Mouse (Mus musculus): ENCODE measurements around the gene Ino80d. TPM values are rescaled to one million over a fixed set of nuclear protein-coding genes. Genes with fewer than 3 reads are reported as not detected.

The Ino80d gene
- total and polyA plus RNA-seq, 2 experiments from 2014 or later: 5.8 to 7.3 TPM

- H3K4me3 ChIP-seq (ENCODE audit: low read depth, low read length): no peak overlapping the region
- no peaks in the 10 kb centered on the region for H3K9me3 ChIP-seq (replicated peaks; ENCODE audit: control insufficient read depth, low read length)
- no peak for DNase-seq (ENCODE audit: low spot score)
- TF ChIP-seq EP300 (IDR thresholded peaks at IDR 0.05; ENCODE audit: low read depth): no peak
- no peak for TF ChIP-seq CTCF (IDR thresholded peaks at IDR 0.05; ENCODE audit: low read depth)
- no peak overlapping the region for H3K9ac ChIP-seq (replicated peaks; ENCODE audit: low read depth, low read length)
- H3K4me2 ChIP-seq (ENCODE audit: low read depth, low read length): no peak overlapping the region
- H3K36me3 ChIP-seq (replicated peaks; ENCODE audit: control insufficient read depth, insufficient read depth, low read length): peaks cover 79% of the 10 kb centered on the region
- 86% methylated on average over 5 of the region's 5 CpGs for WGBS
- no peak overlapping the region for H3K27ac ChIP-seq (ENCODE audit: low read depth)
- no peak for ATAC-seq (ENCODE audit: insufficient read depth, low read depth)
- H3K27me3 ChIP-seq (ENCODE audit: control insufficient read depth, insufficient read depth, low read length): no peaks in the 10 kb centered on the region
- no peaks in the 10 kb centered on the region for H3K4me1 ChIP-seq (ENCODE audit: control insufficient read depth, insufficient read depth)
These were observed 24.7 kb downstream of the Ino80d start for GRCm38 (mm10) chr1:63089795-63090194.

DNA sequence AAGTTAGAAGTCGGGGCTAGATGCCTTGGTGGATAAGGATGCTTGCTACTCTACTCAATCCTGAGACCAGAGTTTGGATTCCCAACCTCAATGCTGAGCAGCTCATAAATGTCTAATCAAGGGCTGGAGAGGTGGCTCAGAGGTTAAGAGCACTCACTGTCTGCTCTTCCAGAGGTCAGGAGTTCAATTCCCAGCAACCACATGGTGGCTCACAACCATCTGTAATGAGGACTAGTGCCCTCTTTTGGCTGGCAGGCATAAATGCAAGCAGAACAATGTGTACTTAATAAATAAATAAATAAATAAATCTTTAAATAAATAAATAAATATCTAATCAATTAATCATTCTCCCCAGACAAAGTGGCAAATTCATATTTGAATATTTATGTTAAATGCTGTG lies 25.9 kb downstream of the Ino80d start:
- H3K4me2 ChIP-seq (ENCODE audit: low read depth, low read length): no peak overlapping the region
- DNase-seq (ENCODE audit: low spot score) (no peak), ATAC-seq (ENCODE audit: insufficient read depth, low read depth) (no peak)
- 96% methylated on average over 1 of the region's 1 CpGs for WGBS
- peaks cover 74% of the 10 kb centered on the region for H3K36me3 ChIP-seq (replicated peaks; ENCODE audit: control insufficient read depth, insufficient read depth, low read length)
- no peak overlapping the region for H3K9ac ChIP-seq (replicated peaks; ENCODE audit: low read depth, low read length)
- no peak overlapping the region for H3K27ac ChIP-seq (ENCODE audit: low read depth)
- no peaks in the 10 kb centered on the region for H3K27me3 ChIP-seq (ENCODE audit: control insufficient read depth, insufficient read depth, low read length)
- H3K9me3 ChIP-seq (replicated peaks; ENCODE audit: control insufficient read depth, low read length): no peaks in the 10 kb centered on the region
- H3K4me1 ChIP-seq (ENCODE audit: control insufficient read depth, insufficient read depth): no peaks in the 10 kb centered on the region
- no peak for TF ChIP-seq EP300 (IDR thresholded peaks at IDR 0.05; ENCODE audit: low read depth)
- no peak for TF ChIP-seq CTCF (IDR thresholded peaks at IDR 0.05; ENCODE audit: low read depth)
- H3K4me3 ChIP-seq (ENCODE audit: low read depth, low read length): no peak overlapping the region

DNA sequence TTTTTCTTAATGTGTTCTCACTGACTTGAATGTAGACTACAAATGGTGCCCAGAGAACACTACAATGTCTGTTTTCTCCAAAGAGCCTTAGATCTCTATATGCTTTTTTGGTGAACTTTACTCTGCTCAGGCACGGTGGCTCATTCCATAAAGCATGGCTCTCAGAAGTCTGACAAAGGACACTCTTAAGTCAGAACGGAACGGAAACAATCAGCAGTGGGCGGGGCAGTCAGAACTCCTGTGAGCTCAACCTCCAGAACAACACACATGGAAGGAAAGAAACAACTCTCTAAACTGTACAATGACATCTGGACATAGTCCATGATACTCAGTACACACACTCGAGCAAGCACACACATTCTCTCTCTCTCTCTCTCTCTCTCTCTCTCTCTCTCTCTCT lies 34.2 kb downstream of the Ino80d start:
- no peaks in the 10 kb centered on the region for H3K4me1 ChIP-seq (ENCODE audit: control insufficient read depth, insufficient read depth)
- H3K4me2 ChIP-seq (ENCODE audit: low read depth, low read length): no peak overlapping the region
- H3K4me3 ChIP-seq (ENCODE audit: low read depth, low read length): no peak overlapping the region
- TF ChIP-seq CTCF (IDR thresholded peaks at IDR 0.05; ENCODE audit: low read depth) (no peak), EP300 (IDR thresholded peaks at IDR 0.05; ENCODE audit: low read depth) (no peak)
- H3K9me3 ChIP-seq (replicated peaks; ENCODE audit: control insufficient read depth, low read length): no peaks in the 10 kb centered on the region
- H3K9ac ChIP-seq (replicated peaks; ENCODE audit: low read depth, low read length): no peak overlapping the region
- 47% methylated on average over 5 of the region's 5 CpGs for WGBS
- DNase-seq (ENCODE audit: low spot score) (no peak), ATAC-seq (ENCODE audit: insufficient read depth, low read depth) (no peak)
- H3K27me3 ChIP-seq (ENCODE audit: control insufficient read depth, insufficient read depth, low read length): no peaks in the 10 kb centered on the region
- no peak overlapping the region for H3K27ac ChIP-seq (ENCODE audit: low read depth)
- H3K36me3 ChIP-seq (replicated peaks; ENCODE audit: control insufficient read depth, insufficient read depth, low read length): peaks cover 51% of the 10 kb centered on the region

DNA sequence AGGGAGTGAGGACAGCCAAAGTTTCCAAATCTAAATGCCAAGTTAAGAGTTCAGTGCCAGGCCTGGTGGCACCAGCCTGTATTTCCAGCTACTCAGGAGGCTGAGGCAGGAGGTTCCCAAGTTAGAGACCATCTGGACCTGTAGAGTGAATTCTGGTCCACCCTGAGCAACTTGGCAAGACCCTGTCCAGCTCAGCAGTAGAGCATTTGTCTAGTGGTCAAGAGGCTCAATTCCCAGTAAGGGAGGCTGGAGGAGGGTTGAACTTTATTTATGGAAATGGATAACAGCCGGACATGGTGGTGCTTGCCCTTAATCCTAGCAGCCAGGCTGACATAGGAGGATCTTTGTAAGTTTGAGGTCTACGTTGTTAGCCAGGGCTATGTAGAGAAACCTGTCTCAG lies 38.1 kb downstream of the Ino80d start:
- Histone ChIP-seq H3K36me3 (replicated peaks; ENCODE audit: control insufficient read depth, insufficient read depth, low read length) (peaks cover 71% of the 10 kb centered on the region), H3K27ac (ENCODE audit: low read depth) (no peak overlapping the region), H3K9me3 (replicated peaks; ENCODE audit: control insufficient read depth, low read length) (no peaks in the 10 kb centered on the region), H3K4me3 (ENCODE audit: low read depth, low read length) (no peak overlapping the region), H3K27me3 (ENCODE audit: control insufficient read depth, insufficient read depth, low read length) (no peaks in the 10 kb centered on the region), H3K4me2 (ENCODE audit: low read depth, low read length) (no peak overlapping the region), H3K4me1 (ENCODE audit: control insufficient read depth, insufficient read depth) (no peaks in the 10 kb centered on the region), H3K9ac (replicated peaks; ENCODE audit: low read depth, low read length) (no peak overlapping the region)
- 85% methylated on average over 2 of the region's 2 CpGs for WGBS
- ATAC-seq (ENCODE audit: insufficient read depth, low read depth) (no peak), DNase-seq (ENCODE audit: low spot score) (no peak)
- TF ChIP-seq EP300 (IDR thresholded peaks at IDR 0.05; ENCODE audit: low read depth) (no peak), CTCF (IDR thresholded peaks at IDR 0.05; ENCODE audit: low read depth) (no peak)

- 87% methylated on average over 1 of the region's 1 CpGs for WGBS
- no peak for ATAC-seq (ENCODE audit: insufficient read depth, low read depth)
- TF ChIP-seq CTCF (IDR thresholded peaks at IDR 0.05; ENCODE audit: low read depth): no peak
- no peak for TF ChIP-seq EP300 (IDR thresholded peaks at IDR 0.05; ENCODE audit: low read depth)
- Histone ChIP-seq H3K4me2 (ENCODE audit: low read depth, low read length) (no peak overlapping the region), H3K4me3 (ENCODE audit: low read depth, low read length) (no peak overlapping the region), H3K36me3 (replicated peaks; ENCODE audit: control insufficient read depth, insufficient read depth, low read length) (peaks cover 90% of the 10 kb centered on the region), H3K27ac (ENCODE audit: low read depth) (no peak overlapping the region), H3K27me3 (ENCODE audit: control insufficient read depth, insufficient read depth, low read length) (no peaks in the 10 kb centered on the region), H3K9ac (replicated peaks; ENCODE audit: low read depth, low read length) (no peak overlapping the region), H3K9me3 (replicated peaks; ENCODE audit: control insufficient read depth, low read length) (no peaks in the 10 kb centered on the region), H3K4me1 (ENCODE audit: control insufficient read depth, insufficient read depth) (no peaks in the 10 kb centered on the region)
- no peak for DNase-seq (ENCODE audit: low spot score)
These were observed 43.1 kb downstream of the Ino80d start for GRCm38 (mm10) chr1:63071379-63071778.

DNA sequence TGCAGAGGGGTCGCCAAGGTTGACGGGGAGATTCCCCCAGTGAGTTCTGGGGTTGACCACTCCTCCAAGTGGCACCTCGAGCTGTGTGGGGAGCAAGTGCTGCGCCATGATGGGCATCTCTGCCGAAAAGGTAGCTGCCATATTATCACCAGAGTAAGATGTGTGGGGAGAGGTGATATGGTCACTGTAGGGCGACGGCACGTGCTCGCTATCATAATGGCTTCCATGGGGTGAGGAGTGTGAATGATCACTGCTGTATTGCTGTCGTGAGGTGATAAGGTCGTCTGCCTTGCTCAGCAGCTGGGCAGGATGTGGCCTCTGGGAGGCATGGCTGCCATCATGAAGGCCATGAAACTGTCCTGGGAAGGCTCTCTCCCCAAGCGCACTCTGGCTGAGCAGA lies 56.1 kb downstream of the Ino80d start:
- Histone ChIP-seq H3K27me3 (ENCODE audit: control insufficient read depth, insufficient read depth, low read length) (no peaks in the 10 kb centered on the region), H3K4me3 (ENCODE audit: low read depth, low read length) (no peak overlapping the region), H3K27ac (ENCODE audit: low read depth) (no peak overlapping the region), H3K9me3 (replicated peaks; ENCODE audit: control insufficient read depth, low read length) (no peaks in the 10 kb centered on the region), H3K4me2 (ENCODE audit: low read depth, low read length) (no peak overlapping the region), H3K4me1 (ENCODE audit: control insufficient read depth, insufficient read depth) (peaks cover 7% of the 10 kb centered on the region; the same call in 1 of the 2 replicates), H3K9ac (replicated peaks; ENCODE audit: low read depth, low read length) (no peak overlapping the region), H3K36me3 (replicated peaks; ENCODE audit: control insufficient read depth, insufficient read depth, low read length) (peaks cover 65% of the 10 kb centered on the region)
- DNase-seq (ENCODE audit: low spot score) (no peak), ATAC-seq (ENCODE audit: insufficient read depth, low read depth) (no peak)
- TF ChIP-seq CTCF (IDR thresholded peaks at IDR 0.05; ENCODE audit: low read depth): no peak
- TF ChIP-seq EP300 (IDR thresholded peaks at IDR 0.05; ENCODE audit: low read depth): no peak
- WGBS: 72% methylated on average over 12 of the region's 12 CpGs

Data from heart, postnatal 0 days (tissue).